Mouse (Mus musculus): ENCODE data around the gene Fam20a. TPM values are rescaled to one million over a fixed set of nuclear protein-coding genes. Genes with fewer than 3 reads are reported as not detected.

Fam20a gene
- polyA plus RNA-seq (2012; ENCODE audit: low replicate concordance), result 0.55 and 1.9 TPM in 2 replicates

DNA sequence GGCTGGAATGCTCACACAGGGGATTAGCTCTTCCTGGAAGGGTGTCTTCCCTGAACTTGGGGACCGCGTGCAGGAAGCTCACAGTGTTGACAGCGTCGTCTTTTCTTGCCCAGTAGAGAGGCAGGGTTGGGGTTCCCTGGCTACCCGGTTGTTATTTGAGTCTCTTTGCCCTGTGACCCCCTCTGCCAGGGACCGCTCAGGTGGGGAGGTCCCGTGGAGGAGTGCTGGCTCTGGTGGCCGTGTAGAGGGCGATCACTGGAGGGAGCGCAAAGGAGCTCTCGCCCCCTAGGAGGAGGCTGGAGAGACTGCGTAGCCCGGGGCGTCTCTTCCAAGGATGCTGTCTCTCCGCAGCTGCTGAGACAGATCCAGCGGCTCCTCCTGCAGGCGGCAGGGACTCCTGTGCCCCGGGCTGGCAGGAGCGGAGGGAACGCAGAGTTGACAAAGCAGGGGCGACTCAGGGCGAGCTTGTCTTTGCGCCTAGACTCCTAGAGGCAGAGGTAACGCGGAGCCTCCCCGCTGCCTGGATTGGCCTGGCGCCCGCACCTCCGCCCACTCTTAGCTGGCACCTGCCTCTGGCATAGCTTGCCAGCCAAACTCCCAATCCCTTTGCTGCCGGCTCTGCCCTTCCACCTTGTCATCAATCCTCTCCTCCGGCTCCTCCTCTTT is at the start of gene Fam20a:
Fam20a (minus strand) TSS at position 499 of the 666 bp plus-strand sequence.

DNA sequence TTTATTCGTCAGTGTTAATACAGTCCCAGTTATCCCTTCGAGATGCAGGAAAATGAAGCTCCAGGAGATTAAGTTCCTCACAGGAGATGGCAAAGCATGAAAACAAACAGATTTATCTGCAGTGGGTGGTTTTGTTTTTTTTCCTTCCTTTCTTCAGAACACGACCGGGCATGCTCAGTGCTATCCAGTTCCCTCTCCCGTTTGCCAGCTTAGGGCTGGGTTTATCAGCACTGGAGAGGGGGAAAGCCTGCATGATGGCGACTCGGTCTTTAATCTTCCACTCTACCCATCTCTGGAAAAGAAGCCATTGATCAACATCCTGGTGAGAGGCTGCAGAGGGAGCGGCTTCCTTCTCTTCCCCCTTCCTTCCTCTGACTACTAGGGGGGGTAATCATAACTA is 72.9 kb downstream of the Fam20a start, which contains the start of gene Prkar1a:
Prkar1a (plus strand) TSS at position 200 of the 400 bp plus-strand sequence.

Other genes starting within 250 kb of the Fam20a start
- gene Arsg, start 248.9 kb downstream of the Fam20a start, polyA plus RNA-seq (2012; ENCODE audit: low replicate concordance), result 1.2 and 3.2 TPM in 2 replicates
- 28.6 and 40.3 TPM in 2 replicates for gene Slc16a6, start 248.7 kb downstream of the Fam20a start, polyA plus RNA-seq (2012; ENCODE audit: low replicate concordance)
- 10.7 and 11.5 TPM in 2 replicates for gene Wipi1, start 110.3 kb downstream of the Fam20a start, polyA plus RNA-seq (2012; ENCODE audit: low replicate concordance)
- 55.0 and 76.9 TPM in 2 replicates for gene Prkar1a, start 72.9 kb downstream of the Fam20a start, polyA plus RNA-seq (2012; ENCODE audit: low replicate concordance)
- not detected in 2 replicates for gene 1700012B07Rik, start 105.8 kb upstream of the Fam20a start, polyA plus RNA-seq (2012; ENCODE audit: low replicate concordance)

All from hematopoietic multipotent progenitor cell, adult 10-12 weeks (in vitro differentiated cells).